Mouse (Mus musculus) heart, adult 2 months (tissue): ENCODE data around the gene Ctnna3. TPM values are rescaled to one million over a fixed set of nuclear protein-coding genes. Genes with fewer than 3 reads are reported as not detected.
"Not testable (repeated sequence)": the region's sequence is repeated elsewhere in the genome, so short reads cannot be mapped to it uniquely, and the experiment has no call there.

Experiments used
- DNase-seq, 2 experiments: peaks; one replicate each; pipeline ENCODE4 v3.0.0; 2021
- H3K27ac ChIP-seq: fragments of 200-600 bp; 2 replicates; pipeline ENCODE4 v1.8.1; 2022
- H3K27me3 ChIP-seq: fragments of 200-500 bp; 2 replicates; pipeline ENCODE4 v1.6.1; 2012; ENCODE audit warnings: mild to moderate bottlenecking, low read length, inconsistent platforms, mixed read lengths; ENCODE audit not compliant: control insufficient read depth, insufficient read depth
- H3K36me3 ChIP-seq: fragments of 200-500 bp; 2 replicates; pipeline ENCODE4 v1.6.1; 2012; ENCODE audit warnings: low read length, inconsistent platforms; ENCODE audit not compliant: control insufficient read depth, insufficient read depth
- H3K4me1 ChIP-seq: fragments of 200-500 bp; 2 replicates; pipeline ENCODE4 v1.6.1; 2011; ENCODE audit warnings: low read length; ENCODE audit not compliant: control insufficient read depth, insufficient read depth
- H3K4me3 ChIP-seq: fragments of 200-600 bp; 2 replicates; pipeline ENCODE4 v1.8.1; 2022
- H3K79me2 ChIP-seq: fragments of 200-500 bp; replicated peaks from 2 replicates; pipeline ENCODE4 v1.6.1; 2012; ENCODE audit warnings: mild to moderate bottlenecking, inconsistent platforms, low read length, moderate library complexity, mixed read lengths; ENCODE audit not compliant: control insufficient read depth, insufficient read depth
- H3K9ac ChIP-seq: fragments of 200-500 bp; 2 replicates; pipeline ENCODE4 v1.6.1; 2012; ENCODE audit warnings: low read depth, mild to moderate bottlenecking, control low read depth, inconsistent platforms, low read length, mixed read lengths
- CTCF ChIP-seq: fragments of 200-600 bp; IDR thresholded peaks from 2 replicates; pipeline ENCODE4 v1.8.1; 2022; ENCODE audit warnings: antibody characterized with exemption, mild to moderate bottlenecking, moderate library complexity
- EP300 ChIP-seq: fragments of 200-500 bp; IDR thresholded peaks from 2 replicates; pipeline ENCODE4 v1.6.1; 2011; ENCODE audit warnings: low read depth, low read length, control low read depth; ENCODE audit not compliant: insufficient read depth
- POLR2A ChIP-seq: fragments of 200-500 bp; IDR thresholded peaks from 2 replicates; pipeline ENCODE4 v1.6.1; 2011; ENCODE audit warnings: mild to moderate bottlenecking, low read depth, low read length, control low read depth; ENCODE audit not compliant: insufficient read depth
- WGBS: fragments of 180-500 bp; shearing (Covaris S2); methylation state at CpG from one replicate; pipeline ENCODE4 v1.1.7; 2018; 5-methylcytosine and 5-hydroxymethylcytosine counted together
- intact Hi-C: fragments of 180-260 bp; cut with DNase I; formaldehyde crosslinking; loops from one replicate; pipeline ENCODE4 v1.15.1; 2025
- polyA plus RNA-seq: library from polyadenylated mRNA; depleted of rRNA; stranded (reverse); fragments of >200 nt; gene quantifications from 2 replicates; pipeline ENCODE4 v1.2.3, GENCODE M21; 2012
- total RNA-seq, 2 experiments: library from RNA; stranded (reverse); gene quantifications; 2 replicates each; pipeline ENCODE4 v1.2.3; 2021

The Ctnna3 gene
- total and polyA plus RNA-seq, 3 experiments = 6.4 to 54.6 (median 46.9) TPM

DNA sequence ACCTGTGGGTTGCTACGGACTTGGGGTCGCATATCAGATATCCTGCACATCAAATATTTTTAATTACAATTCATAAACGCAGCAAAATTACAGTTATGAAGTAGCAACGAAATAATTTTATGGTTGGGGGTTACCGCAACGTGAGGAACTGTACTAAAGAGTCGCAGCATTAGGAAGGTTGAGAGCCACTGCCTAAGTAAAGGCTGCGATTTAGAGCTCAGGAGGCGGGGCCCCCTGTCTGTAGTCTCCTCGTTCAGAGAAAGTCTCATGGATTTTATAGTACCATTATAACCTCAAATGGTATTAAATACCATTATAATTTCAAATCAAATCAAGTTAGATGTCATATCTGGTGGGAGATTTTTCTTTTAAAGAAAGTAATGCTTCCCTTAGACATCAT, 42.9 kb upstream of the Ctnna3 start:
- intact Hi-C loops = loop anchor here (10.0 kb wide), 1 partner anchor 362 kb away; the partner anchor contains the start of genes Hnrnph3 and Pbld2
- 5% methylated on average over 10 of the region's 10 CpGs for WGBS
- TF ChIP-seq POLR2A (no peak), EP300 (no peak), CTCF (no peak)
- Histone ChIP-seq H3K4me1 (no peaks in the 10 kb centered on the region), H3K79me2 (no peaks in the 10 kb centered on the region), H3K36me3 (no peaks in the 10 kb centered on the region), H3K27ac (peak overlapping the region; percentile 65), H3K27me3 (no peaks in the 10 kb centered on the region), H3K4me3 (peak overlapping the region; percentile 51), H3K9ac (no peak overlapping the region; the same call in none of the 2 replicates)
- no peak for DNase-seq

DNA sequence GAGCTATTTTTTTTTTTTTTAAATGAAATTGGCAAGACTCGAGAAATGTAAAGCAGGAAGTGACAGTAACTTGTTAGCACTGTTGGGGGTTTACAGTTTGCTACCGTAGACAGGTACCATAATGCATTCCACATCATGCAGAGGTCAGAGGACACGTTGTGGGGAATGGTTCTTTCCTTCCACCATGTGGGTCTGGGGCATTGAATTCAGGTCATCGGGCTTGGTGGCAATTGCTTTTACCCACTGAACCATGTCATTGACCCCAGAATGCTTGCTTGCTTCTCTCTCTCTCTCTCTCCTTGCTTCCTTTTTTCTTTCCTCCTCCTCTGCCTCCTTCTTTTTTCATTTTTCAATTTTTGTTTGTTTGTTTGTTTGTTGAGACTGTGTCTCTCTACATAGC, 41.0 kb upstream of the Ctnna3 start:
- TF ChIP-seq CTCF (no peak), EP300 (no peak)
- Histone ChIP-seq H3K27me3 (no peaks in the 10 kb centered on the region), H3K27ac (no peak overlapping the region), H3K4me1 (no peaks in the 10 kb centered on the region), H3K9ac (no peak overlapping the region), H3K4me3 (no peak overlapping the region), H3K36me3 (no peaks in the 10 kb centered on the region), H3K79me2 (no peaks in the 10 kb centered on the region)
- no peak for DNase-seq
- intact Hi-C loops = loop anchor here (10.0 kb wide), 1 partner anchor 364 kb away; the partner anchor contains the start of genes Hnrnph3 and Pbld2
- WGBS = 70% methylated on average over 4 of the region's 4 CpGs

DNA sequence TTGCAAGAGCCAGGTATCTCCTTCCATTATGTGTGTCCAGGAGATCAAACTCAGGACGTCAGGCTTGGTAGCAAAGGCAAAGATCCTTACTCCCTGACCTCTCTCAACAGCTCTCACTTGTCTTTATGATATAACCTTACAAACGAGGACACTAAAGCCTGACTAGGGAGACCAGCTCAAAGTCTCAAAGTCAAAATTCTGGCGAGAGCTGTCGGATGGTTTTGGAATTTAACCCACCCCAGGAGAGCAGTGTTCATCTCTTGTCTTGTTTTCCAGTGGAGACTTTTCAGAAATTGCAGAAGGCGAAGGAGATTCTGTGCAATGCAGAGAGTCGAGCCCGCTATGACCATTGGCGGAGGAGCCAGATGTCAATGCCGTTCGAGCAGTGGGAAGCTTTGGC, 32.9 kb upstream of the Ctnna3 start:
- WGBS = 92% methylated on average over 10 of the region's 10 CpGs
- TF ChIP-seq EP300 (no peak), CTCF (no peak), POLR2A (no peak)
- DNase-seq = no peak
- intact Hi-C loops = no loop called here
- no peaks in the 10 kb centered on the region for H3K4me1 ChIP-seq
- no peaks in the 10 kb centered on the region for H3K27me3 ChIP-seq
- H3K36me3 ChIP-seq = no peaks in the 10 kb centered on the region
- no peak overlapping the region for H3K9ac ChIP-seq
- H3K27ac ChIP-seq = no peak overlapping the region
- H3K79me2 ChIP-seq = no peaks in the 10 kb centered on the region
- H3K4me3 ChIP-seq = no peak overlapping the region

DNA sequence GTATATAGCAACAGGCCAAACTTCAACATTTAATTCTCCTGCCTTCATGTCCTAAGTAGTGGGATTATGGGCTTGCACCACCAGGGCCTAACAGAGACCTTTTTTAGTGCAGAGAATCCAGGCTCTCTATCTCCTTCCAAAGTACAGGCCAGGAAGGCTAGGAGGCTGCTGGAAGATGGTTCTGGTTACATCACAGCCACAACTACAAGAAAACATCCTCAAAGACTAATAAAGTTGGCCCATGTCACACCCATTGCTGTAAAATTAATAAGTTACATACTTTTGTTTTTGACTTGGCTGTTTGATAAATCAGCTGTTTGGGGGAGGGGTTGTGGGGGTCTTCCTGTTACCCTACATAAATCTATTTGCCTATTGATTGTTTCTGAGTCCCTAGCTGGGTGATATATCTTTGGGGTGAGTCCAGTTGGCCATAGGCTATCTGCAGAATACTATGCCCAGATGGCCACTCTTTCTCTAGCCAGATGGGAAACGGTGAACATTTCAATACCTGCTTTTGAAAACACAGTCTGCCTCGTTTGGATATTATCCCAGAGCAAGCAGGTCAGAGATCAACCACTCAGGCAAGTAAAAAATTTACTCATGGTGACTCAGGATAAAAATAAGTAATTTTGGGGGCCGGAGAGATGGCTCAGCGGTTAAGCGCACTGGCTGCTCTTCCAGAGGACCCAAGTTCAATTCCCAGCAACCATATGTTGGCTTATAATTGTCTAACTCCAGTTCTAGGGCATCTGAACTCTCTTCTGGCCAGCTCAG, 27.0 kb upstream of the Ctnna3 start:
- no peak overlapping the region for H3K4me3 ChIP-seq
- no peak for TF ChIP-seq EP300
- no peak for TF ChIP-seq CTCF
- TF ChIP-seq POLR2A = no peak
- H3K27ac ChIP-seq = no peak overlapping the region
- no peak for DNase-seq
- no peaks in the 10 kb centered on the region for H3K27me3 ChIP-seq
- no peaks in the 10 kb centered on the region for H3K36me3 ChIP-seq
- H3K4me1 ChIP-seq = no peaks in the 10 kb centered on the region
- H3K79me2 ChIP-seq = no peaks in the 10 kb centered on the region
- intact Hi-C loops = no loop called here
- WGBS = 84% methylated on average over 5 of the region's 5 CpGs
- H3K9ac ChIP-seq = no peak overlapping the region

DNA sequence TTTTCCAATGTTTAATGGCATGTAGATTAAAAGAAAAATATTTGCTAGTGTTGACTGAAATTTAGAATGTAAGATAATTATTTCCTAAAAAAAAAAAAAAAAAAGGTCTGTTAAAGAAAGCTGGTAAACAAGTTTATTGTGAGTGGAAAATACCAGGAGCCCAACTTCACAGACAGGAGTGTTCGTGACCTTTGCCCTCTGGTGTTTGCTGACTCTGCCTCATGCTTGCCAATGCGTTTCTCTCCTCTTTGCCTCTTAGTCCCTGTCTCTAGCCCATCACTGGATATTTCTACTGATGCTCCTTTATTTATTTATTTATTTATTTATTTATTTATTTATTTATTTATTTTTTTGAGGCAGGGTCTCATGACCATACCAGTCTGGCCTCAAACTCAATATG, 26.3 kb upstream of the Ctnna3 start:
- Histone ChIP-seq H3K9ac (no peak overlapping the region), H3K4me3 (no peak overlapping the region), H3K36me3 (no peaks in the 10 kb centered on the region), H3K79me2 (no peaks in the 10 kb centered on the region), H3K27me3 (no peaks in the 10 kb centered on the region), H3K4me1 (no peaks in the 10 kb centered on the region), H3K27ac (no peak overlapping the region)
- WGBS = 90% methylated on average over 2 of the region's 2 CpGs
- TF ChIP-seq EP300 (no peak), POLR2A (no peak), CTCF (no peak)
- intact Hi-C loops = no loop called here
- no peak for DNase-seq

DNA sequence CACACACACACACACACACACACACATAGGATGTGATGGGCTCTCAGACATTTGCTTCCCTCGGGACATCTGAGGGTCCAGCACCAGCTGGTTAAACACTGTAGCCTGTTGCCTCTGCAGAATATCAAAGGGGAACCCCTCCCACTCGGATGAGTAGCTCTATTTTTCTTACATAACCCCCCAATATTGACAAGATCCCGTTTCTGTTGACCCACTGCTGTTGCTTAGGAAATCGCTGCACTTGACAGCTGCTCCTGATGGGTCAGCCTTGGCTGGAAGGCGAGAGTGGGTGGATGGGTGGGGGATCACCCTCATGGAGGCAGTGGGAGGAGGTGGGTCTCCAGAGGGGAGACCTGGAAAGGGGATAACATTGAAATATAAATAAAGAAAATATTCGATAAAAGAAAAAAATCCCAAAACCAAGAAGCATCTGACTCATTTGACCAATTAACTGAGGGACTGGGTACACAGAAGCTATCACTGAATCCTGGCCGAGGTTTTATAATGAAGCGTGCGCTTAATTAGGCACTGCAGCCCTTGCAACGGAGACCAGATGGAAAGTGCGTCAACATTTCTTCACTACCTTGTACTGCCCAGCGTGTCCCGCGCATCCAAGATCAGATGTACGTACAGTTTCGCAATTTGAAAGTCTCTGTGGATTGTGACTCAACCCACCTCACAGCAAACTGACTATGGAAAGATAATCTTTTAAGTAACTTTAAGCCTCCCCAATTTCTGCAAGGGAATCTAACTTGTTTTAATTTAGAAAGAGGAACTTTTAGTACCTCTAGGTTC, 19.5 kb upstream of the Ctnna3 start:
- H3K4me3 ChIP-seq = no peak overlapping the region
- H3K79me2 ChIP-seq = no peaks in the 10 kb centered on the region
- no peaks in the 10 kb centered on the region for H3K4me1 ChIP-seq
- intact Hi-C loops = no loop called here
- TF ChIP-seq EP300 = no peak
- no peak for TF ChIP-seq CTCF
- no peak for TF ChIP-seq POLR2A
- H3K27ac ChIP-seq = no peak overlapping the region
- no peaks in the 10 kb centered on the region for H3K27me3 ChIP-seq
- H3K9ac ChIP-seq = no peak overlapping the region
- DNase-seq = no peak
- 63% methylated on average over 16 of the region's 16 CpGs for WGBS
- H3K36me3 ChIP-seq = no peaks in the 10 kb centered on the region

DNA sequence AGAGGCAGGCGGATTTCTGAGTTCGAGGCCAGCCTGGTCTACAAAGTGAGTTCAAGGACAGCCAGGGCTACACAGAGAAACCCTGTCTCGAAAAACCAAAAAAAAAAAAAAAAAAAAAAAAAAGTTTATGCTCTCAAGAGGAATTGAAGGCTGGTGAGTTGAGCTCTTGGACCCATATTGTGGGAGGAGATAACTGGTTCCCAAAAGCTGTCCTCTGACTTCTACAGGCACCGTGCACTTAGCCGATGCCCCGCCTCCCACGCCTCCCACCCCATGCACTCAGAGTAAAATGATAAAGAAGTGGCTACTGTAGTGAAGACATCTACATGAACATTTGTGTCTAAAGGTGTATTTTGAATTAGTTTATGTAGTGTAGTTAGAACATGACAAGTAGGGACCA, 18.2 kb upstream of the Ctnna3 start:
- DNase-seq, H3K4me1 ChIP-seq, H3K27me3 ChIP-seq, intact Hi-C loops, H3K27ac ChIP-seq, H3K36me3 ChIP-seq, H3K4me3 ChIP-seq, H3K9ac ChIP-seq, H3K79me2 ChIP-seq: not testable (repeated sequence)
- WGBS = 88% methylated on average over 6 of the region's 7 CpGs
